Mouse (Mus musculus) heart, adult 9 months (tissue): ENCODE measurements around the gene C5ar1.
"Not testable (repeated sequence)": the region's sequence is repeated elsewhere in the genome, so short reads cannot be mapped to it uniquely, and the experiment has no call there.

Experiments
- DNase-seq, 2 experiments: peaks; one replicate each; pipeline ENCODE4 v3.0.0; 2022; ENCODE audit warnings: low spot score in 2 of 2

C5ar1 gene

DNA sequence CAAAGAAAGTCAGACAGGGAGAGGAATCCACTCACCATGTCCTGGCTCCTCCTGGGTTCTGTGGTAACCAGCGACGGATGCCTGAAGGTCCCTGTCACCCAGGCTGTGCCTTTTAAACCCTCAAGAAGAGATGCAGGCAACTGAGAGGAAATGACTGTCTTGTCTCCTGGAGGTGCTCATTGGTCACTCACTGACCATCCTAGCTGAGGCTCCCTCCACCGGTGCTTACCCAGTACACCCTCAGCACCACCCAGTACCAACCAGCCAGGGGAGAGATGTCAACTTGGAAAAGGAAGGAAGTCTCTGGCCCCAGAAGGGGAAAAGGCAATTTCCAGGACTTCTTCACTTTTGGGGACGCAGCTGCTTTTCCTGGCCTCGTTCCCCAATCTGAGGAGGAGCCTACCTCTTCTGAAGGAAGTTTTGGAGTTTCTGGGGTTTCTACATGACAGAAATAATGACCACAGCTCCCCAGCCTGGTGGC, at the start of gene C5ar1:
TSS of gene C5ar1 (minus strand) at position 431 of the 481 bp plus-strand sequence.
- peak; percentile 33 to 61 for DNase-seq

GRCm38 (mm10) chr7:16308555-16309317, 49.4 kb upstream of the C5ar1 start:
- DNase-seq: no peak

DNA sequence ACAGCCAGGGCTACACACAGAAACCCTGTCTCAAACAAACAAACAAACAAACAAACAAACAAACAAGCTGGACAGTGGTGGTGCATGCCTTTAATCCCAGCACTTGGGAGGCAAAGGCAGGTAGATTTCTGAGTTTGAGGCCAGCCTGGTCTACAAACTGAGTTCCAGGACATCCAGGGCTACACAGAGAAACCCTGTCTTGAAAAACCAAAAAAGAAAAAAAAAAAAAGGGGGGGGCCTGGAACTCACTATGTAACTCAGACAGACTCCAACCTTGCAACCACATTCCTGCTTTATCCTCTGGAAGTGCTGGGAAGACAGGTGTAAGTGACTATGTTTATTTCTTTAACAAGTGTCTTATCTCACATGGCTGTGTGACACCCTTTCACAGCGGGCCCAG, 48.8 kb upstream of the C5ar1 start, which contains the start of gene Bbc3:
TSS of gene Bbc3 (plus strand) at position 301 of the 400 bp plus-strand sequence.
- DNase-seq: not testable (repeated sequence)

DNA sequence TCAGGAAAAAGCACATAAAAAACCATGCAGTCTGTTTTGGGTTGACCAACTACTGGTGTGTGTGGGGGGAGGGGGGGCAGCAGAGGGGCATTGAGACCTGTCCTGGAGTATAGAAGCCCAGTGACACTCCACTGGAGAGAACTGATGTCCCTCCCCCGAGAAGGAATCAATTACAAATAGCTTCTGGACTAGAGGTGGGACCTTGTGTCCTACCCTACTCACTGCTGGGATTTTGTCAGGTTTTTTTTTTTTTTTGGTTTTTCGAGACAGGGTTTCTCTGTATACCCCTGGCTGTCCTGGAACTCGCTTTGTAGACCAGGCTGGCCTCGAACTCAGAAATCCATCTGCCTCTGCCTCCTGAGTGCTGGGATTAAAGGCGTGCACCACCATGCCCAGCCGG, 47.8 kb upstream of the C5ar1 start:
- not testable (repeated sequence) for DNase-seq

DNA sequence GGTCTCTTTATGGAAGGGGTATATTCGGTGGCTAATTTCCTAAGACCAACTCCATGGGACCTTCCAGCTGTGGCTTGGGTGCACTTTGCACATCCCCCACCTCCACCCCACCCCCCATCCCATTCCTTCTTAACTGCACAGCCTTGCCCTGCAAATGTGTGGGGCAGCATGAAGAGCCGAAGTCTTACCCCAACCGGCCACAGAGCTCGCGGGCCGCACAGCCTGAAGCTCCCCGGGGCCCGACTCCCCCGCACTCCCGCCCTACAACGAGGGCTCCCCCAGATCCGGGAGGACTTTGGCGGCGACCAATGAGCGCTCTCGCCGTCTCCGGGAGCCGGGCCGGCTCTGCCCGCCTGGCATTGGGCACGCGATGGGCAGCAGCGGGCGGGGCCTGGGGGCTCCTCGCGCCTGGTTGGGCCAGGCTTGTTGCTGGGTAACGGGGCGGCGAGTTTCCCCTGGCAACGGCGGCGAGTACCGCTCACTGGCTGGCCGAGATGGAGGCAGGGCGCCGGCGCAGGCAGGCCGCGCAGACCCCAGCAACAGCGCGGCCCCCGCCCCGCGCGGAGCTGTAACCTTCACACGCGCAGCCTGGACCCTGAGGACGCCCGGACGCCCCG, 40.2 kb upstream of the C5ar1 start:
- peak; percentile 82 to 85 for DNase-seq

GRCm38 (mm10) chr7:16298927-16299326, 39.6 kb upstream of the C5ar1 start:
- no peak for DNase-seq

- DNase-seq: no peak
Observed at GRCm38 (mm10) chr7:16297616-16298015, 38.3 kb upstream of the C5ar1 start.

DNA sequence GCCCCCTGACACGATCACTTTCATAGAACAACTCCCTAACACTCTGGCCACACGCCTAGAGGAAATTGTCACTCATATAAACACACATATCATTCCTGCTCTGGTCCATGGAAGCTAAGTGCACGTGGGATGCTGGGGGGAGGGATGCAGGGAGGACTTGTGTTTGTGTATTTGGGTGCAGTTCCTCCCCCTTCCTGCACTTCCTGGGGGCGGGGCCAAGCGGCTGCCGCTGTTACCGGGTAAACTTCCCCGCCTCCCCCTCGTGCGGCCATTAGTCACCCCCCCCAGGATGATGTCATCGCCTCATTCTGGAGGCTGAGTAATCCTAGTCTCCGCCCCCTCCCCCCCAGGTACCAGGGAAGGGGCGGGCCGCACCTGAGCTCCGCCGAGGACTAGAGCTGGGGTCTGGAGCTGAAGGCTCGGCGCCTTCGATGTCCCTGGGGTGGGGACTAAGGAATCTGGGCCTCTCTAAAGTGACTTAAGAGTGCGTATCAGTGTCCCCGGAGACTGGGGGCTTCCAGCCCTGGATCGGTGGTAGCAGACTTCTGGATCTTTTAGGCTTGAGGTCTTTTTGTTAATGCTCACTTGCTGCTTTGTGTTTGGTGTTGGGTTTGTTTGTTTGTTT, 37.5 kb upstream of the C5ar1 start:
- DNase-seq: peak; percentile 90 to 91

GRCm38 (mm10) chr7:16296146-16296545, 36.8 kb upstream of the C5ar1 start:
- no peak for DNase-seq

GRCm38 (mm10) chr7:16295321-16295900, 36.1 kb upstream of the C5ar1 start:
- DNase-seq: peak; percentile 84 to 87

- peak; percentile 95 to 96 for DNase-seq
Observed at GRCm38 (mm10) chr7:16294837-16295236, 35.5 kb upstream of the C5ar1 start.

GRCm38 (mm10) chr7:16294346-16294745, 35.0 kb upstream of the C5ar1 start:
- DNase-seq: no peak

GRCm38 (mm10) chr7:16287791-16288190, 28.5 kb upstream of the C5ar1 start:
- DNase-seq: no peak

DNA sequence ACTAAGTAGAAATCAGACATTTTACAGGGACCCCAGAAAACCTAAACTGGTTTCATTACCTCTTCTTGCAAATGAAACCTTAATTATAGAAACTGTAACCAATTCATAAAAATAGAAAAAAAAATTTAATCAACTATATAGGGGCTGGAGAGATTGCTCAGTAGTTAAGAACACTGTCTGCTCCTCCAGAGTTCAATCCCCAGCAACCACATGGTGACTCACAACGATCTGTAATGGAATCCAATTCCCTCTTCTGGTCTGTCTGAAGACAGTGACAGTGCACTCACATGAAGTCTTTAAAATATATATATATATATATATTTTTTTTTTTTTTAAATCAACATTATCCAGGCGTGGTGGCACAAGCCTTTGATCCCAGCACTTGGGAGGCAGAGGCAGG, 27.7 kb upstream of the C5ar1 start:
- DNase-seq: no peak

DNA sequence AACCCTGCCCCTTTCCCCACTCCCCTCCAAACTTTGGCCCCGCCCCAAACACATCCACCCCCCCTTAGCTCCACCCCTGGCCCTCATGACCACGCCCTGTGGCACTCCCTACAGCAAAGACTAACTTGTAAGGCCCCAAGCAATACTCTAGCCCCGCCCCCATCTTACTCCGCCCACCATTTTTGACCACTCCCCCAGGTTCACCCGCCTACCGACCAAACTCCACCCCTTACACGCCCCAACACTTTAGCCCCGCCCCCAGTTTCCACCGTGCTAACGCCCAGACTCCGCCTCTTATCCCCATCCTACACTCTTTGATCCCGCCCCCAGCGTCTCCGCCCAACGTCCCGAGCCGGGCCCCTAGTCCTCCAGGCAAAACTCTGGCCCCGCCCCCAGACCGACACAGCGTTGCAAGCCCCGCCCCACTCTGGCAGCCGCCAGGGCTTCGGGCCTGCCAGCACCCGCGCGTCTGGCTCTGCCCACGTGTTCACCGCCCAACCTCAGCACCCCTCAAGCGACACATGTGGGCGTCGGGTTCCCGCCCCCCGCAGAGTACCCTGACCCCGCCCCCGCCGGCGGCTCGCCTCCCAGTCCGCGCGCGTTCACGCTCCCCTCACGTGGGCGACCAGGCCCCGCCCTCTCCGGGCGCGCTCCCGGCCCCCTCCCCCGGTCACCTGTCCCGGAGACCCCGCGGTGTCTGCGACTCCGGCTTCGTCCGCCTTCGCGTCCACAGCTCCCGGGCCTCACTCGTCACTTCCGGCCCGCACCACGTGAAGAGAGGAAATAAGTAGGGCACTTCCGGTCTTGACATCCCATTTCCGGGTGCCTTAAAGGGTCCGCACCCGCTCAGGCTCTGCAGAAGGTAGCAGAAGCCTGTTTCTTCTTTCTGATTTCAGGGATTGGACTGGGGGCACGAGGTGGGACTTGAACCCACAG, 27.0 kb upstream of the C5ar1 start, which contains the start of gene Ccdc9:
TSS of gene Ccdc9 (minus strand) at position 770 of the 936 bp plus-strand sequence.
- peak; percentile 99 to 100 for DNase-seq

DNA sequence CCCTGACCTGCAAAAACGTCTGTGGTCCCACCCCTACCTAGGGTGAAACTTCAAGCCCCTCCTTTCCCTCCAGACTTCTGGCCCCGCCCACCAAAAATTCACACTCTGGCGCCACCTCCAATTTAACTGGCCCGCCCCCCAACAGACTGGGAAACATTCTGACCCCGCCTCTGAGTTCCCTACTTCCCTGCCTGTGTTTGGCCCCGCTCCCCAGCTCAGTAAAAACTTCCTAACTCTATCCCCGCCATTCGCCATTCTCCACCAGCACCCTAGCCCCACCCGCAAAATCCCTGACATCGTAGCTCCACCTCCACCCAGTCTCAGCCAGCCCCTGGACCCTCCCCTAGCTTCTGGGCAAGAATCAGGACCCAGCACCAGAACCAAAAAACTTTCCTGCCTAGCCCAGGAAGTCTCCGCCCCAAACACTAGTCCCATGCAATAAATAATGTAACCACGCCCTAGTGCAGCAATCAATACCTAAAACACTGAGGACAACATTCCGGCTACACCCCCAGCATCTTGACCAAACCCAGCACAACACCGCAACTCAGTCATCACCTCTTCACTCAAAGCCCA, 26.2 kb upstream of the C5ar1 start:
- peak; percentile 87 for DNase-seq

GRCm38 (mm10) chr7:16284904-16285303, 25.6 kb upstream of the C5ar1 start:
- no peak for DNase-seq

GRCm38 (mm10) chr7:16284001-16284400, 24.7 kb upstream of the C5ar1 start:
- DNase-seq: no peak

- no peak for DNase-seq
Observed at GRCm38 (mm10) chr7:16282334-16282733, 23.0 kb upstream of the C5ar1 start.

GRCm38 (mm10) chr7:16280721-16281120, 21.4 kb upstream of the C5ar1 start:
- no peak for DNase-seq
